ENCODE assay signal across 8 mouse cellular contexts in the genomic region with DNA sequence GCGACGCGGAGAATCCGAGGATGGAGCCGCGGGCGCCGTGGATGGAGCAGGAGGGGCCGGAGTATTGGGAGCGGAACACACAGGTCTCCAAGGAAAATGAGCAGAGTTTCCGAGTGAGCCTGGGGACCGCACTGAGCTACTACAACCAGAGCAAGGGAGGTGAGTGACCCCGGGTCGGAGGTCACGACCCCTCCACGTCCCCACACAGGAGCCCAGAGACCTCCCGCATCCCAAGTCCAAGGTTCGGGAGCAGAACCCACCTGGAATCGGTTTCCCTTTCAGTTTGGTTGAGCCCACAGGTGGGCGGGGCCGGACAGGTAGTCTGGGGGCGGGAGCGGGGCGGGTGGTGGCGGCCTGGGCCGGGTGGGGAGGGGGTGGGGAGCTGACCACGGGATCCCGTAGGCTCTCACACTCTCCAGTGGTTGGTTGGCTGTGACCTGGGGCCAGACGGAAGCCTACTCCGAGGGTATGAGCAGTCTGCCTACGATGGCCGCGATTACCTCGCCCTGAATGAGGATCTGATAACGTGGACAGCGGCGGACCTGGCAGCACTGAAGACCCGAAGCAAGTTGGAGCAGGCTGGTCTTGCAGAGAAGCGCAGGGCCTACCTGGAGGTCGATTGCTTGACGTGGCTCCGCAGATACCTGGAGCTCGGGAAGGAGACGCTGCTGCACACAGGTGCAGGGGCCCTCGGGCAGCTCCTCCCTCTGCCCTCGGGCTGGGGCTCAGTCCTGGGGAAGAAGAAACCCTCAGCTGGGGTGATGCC. TPM values are rescaled to one million over a fixed set of nuclear protein-coding genes. Genes with fewer than 3 reads are reported as not detected.
DNase-seq lines count a peak whose midpoint lies in the region; ATAC-seq lines count a peak whose summit lies in the region.

No protein-coding gene starts in this region.

- H3K9me3 ChIP-seq in heart, embryonic 10.5 days = no peaks in the 10 kb centered on the region
- H3K9me3 ChIP-seq in intestine, embryonic 15.5 days = no peaks in the 10 kb centered on the region
- H3K9me3 ChIP-seq in liver, embryonic 16.5 days (replicated peaks; ENCODE audit: control insufficient read depth, low read length) = no peaks in the 10 kb centered on the region
- no peaks in the 10 kb centered on the region for H3K9me3 ChIP-seq in neural tube, embryonic 14.5 days (ENCODE audit: control insufficient read depth, low read length)

- no peaks in the 10 kb centered on the region for H3K36me3 ChIP-seq in heart, embryonic 10.5 days
- H3K36me3 ChIP-seq in intestine, embryonic 15.5 days = no peaks in the 10 kb centered on the region
- H3K36me3 ChIP-seq in liver, embryonic 16.5 days (ENCODE audit: control insufficient read depth, insufficient read depth) = no peaks in the 10 kb centered on the region
- H3K36me3 ChIP-seq in neural tube, embryonic 14.5 days (ENCODE audit: control insufficient read depth, insufficient read depth, low read length) = no peaks in the 10 kb centered on the region

- no peak for DNase-seq in heart, embryonic 10.5 days (ENCODE audit: low spot score)
- no peak for DNase-seq in heart, postnatal 4 days
- DNase-seq in embryo, embryonic 9.5 days (ENCODE audit: extremely low spot score) = peak; percentile 25
- DNase-seq in gastrocnemius, adult 8-10 months (ENCODE audit: low spot score in 2 of 2) = no peak
- DNase-seq in ovary, postnatal 10 days (ENCODE audit: low spot score) = no peak

- peak overlapping the region; percentile 49 for H3K27ac ChIP-seq in heart, embryonic 10.5 days
- H3K27ac ChIP-seq in intestine, embryonic 15.5 days = no peak overlapping the region
- no peak overlapping the region for H3K27ac ChIP-seq in liver, embryonic 16.5 days (ENCODE audit: low read length)
- H3K27ac ChIP-seq in neural tube, embryonic 14.5 days (ENCODE audit: low read depth, low read length) = no peak overlapping the region

- H3K4me3 ChIP-seq in heart, embryonic 10.5 days = peak overlapping the region; percentile 60
- H3K4me3 ChIP-seq in intestine, embryonic 15.5 days (replicated peaks) = peak overlapping the region; percentile 48
- peak overlapping the region; percentile 53 for H3K4me3 ChIP-seq in liver, embryonic 16.5 days (ENCODE audit: low read depth, low read length)
- peak overlapping the region; percentile 35 for H3K4me3 ChIP-seq in neural tube, embryonic 14.5 days (ENCODE audit: low read depth, low read length)

- H3K9ac ChIP-seq in intestine, embryonic 15.5 days = peak overlapping the region; percentile 46
- H3K9ac ChIP-seq in liver, embryonic 16.5 days (ENCODE audit: low read depth, low read length) = no peak overlapping the region
- H3K9ac ChIP-seq in neural tube, embryonic 14.5 days (replicated peaks; ENCODE audit: low read depth, low read length) = peak overlapping the region; percentile 28; the same call in 1 of the 2 replicates

- ATAC-seq in intestine, embryonic 15.5 days = peak; percentile 77
- ATAC-seq in liver, embryonic 16.5 days (ENCODE audit: low read depth) = peak; percentile 63
- ATAC-seq in neural tube, embryonic 14.5 days (ENCODE audit: low read depth) = peak; percentile 6; the same call in 1 of the 2 replicates

- WGBS in heart, embryonic 10.5 days = 3% methylated on average over 46 of the region's 46 CpGs
- 2% methylated on average over 46 of the region's 46 CpGs for WGBS in intestine, embryonic 15.5 days
- 2% methylated on average over 46 of the region's 46 CpGs for WGBS in liver, embryonic 16.5 days (ENCODE audit: insufficient replicate concordance)
- 3% methylated on average over 45 of the region's 46 CpGs for WGBS in neural tube, embryonic 14.5 days

- peaks cover 52% of the 10 kb centered on the region for H3K27me3 ChIP-seq in heart, embryonic 10.5 days (ENCODE audit: insufficient read depth, poor library complexity, severe bottlenecking)
- H3K27me3 ChIP-seq in intestine, embryonic 15.5 days (replicated peaks) = peaks cover 21% of the 10 kb centered on the region
- peaks cover 27% of the 10 kb centered on the region for H3K27me3 ChIP-seq in liver, embryonic 16.5 days (ENCODE audit: control insufficient read depth, insufficient read depth, low read depth, low read length)
- peaks cover 16% of the 10 kb centered on the region for H3K27me3 ChIP-seq in neural tube, embryonic 14.5 days (ENCODE audit: control insufficient read depth, insufficient read depth, low read length)

- peak overlapping the region; percentile 83 for H3K4me2 ChIP-seq in intestine, embryonic 15.5 days (replicated peaks)
- peak overlapping the region; percentile 57 for H3K4me2 ChIP-seq in liver, embryonic 16.5 days (ENCODE audit: low read depth, low read length)
- H3K4me2 ChIP-seq in neural tube, embryonic 14.5 days (ENCODE audit: low read depth, low read length) = peak overlapping the region; percentile 70

- peaks cover 14% of the 10 kb centered on the region for H3K4me1 ChIP-seq in heart, embryonic 10.5 days
- peaks cover 8% of the 10 kb centered on the region for H3K4me1 ChIP-seq in intestine, embryonic 15.5 days (replicated peaks)
- no peaks in the 10 kb centered on the region; the same call in 1 of the 2 replicates for H3K4me1 ChIP-seq in liver, embryonic 16.5 days (ENCODE audit: control insufficient read depth, low read depth, low read length)
- peaks cover 7% of the 10 kb centered on the region; the same call in 1 of the 2 replicates for H3K4me1 ChIP-seq in neural tube, embryonic 14.5 days (ENCODE audit: control insufficient read depth, insufficient read depth, low read length)

RNA-seq across cellular contexts. Expression of a gene that starts 0.9 kb away (rescaled TPM):
- polyA plus RNA-seq in heart, embryonic 10.5 days (2016; fragmentation: Nextera tagmentation; extraction: Ambion mirVana) = 11.2 and 15.9 TPM in 2 replicates
- under 1 TPM; 0.64 to 0.77 TPM for total RNA-seq in heart, postnatal 4 days (2021)
- 84.5 and 93.5 TPM in 2 replicates for polyA plus RNA-seq in intestine, embryonic 15.5 days (2015; fragmentation: Nextera tagmentation; extraction: Ambion mirVana)
- 1.3 and 2.6 TPM in 2 replicates for polyA plus RNA-seq in liver, embryonic 16.5 days (2015; fragmentation: Nextera tagmentation; extraction: Ambion mirVana)
- polyA plus RNA-seq in neural tube, embryonic 14.5 days (2014; fragmentation: Nextera tagmentation; extraction: Ambion mirVana) = 1.4 and 2.9 TPM in 2 replicates
- under 1 TPM; 0.38 to 0.90 (median 0.45) TPM for total RNA-seq in gastrocnemius, adult 8-10 months (2022)

RNA-seq across cellular contexts. Expression of a gene that starts 22.7 kb away (rescaled TPM):
- polyA plus RNA-seq in heart, embryonic 10.5 days (2016; fragmentation: Nextera tagmentation; extraction: Ambion mirVana) = 0.80 and 1.2 TPM in 2 replicates
- total RNA-seq in heart, postnatal 4 days (2021) = under 1 TPM; 0.43 to 0.55 TPM
- 4.9 and 6.2 TPM in 2 replicates for polyA plus RNA-seq in intestine, embryonic 15.5 days (2015; fragmentation: Nextera tagmentation; extraction: Ambion mirVana)
- polyA plus RNA-seq in liver, embryonic 16.5 days (2015; fragmentation: Nextera tagmentation; extraction: Ambion mirVana) = 0.56 and 0.77 TPM in 2 replicates
- 0.48 TPM in 1 of 2 replicates, not detected in the other for polyA plus RNA-seq in neural tube, embryonic 14.5 days (2014; fragmentation: Nextera tagmentation; extraction: Ambion mirVana)
- total RNA-seq in gastrocnemius, adult 8-10 months (2022) = under 1 TPM in 3 of 4 experiments, not detected in 1; 0.17 to 0.65 (median 0.21) TPM

RNA-seq across cellular contexts. Expression of a gene that starts 36.5 kb away (rescaled TPM):
- 1.8 and 2.1 TPM in 2 replicates for polyA plus RNA-seq in heart, embryonic 10.5 days (2016; fragmentation: Nextera tagmentation; extraction: Ambion mirVana)
- total RNA-seq in heart, postnatal 4 days (2021) = 1 to 10 TPM; 8.0 TPM
- polyA plus RNA-seq in intestine, embryonic 15.5 days (2015; fragmentation: Nextera tagmentation; extraction: Ambion mirVana) = 5.5 and 6.4 TPM in 2 replicates
- polyA plus RNA-seq in liver, embryonic 16.5 days (2015; fragmentation: Nextera tagmentation; extraction: Ambion mirVana) = 2.1 and 2.5 TPM in 2 replicates
- 0.55 and 0.90 TPM in 2 replicates for polyA plus RNA-seq in neural tube, embryonic 14.5 days (2014; fragmentation: Nextera tagmentation; extraction: Ambion mirVana)
- total RNA-seq in gastrocnemius, adult 8-10 months (2022) = 1 to 10 TPM; 3.2 to 5.2 (median 4.0) TPM

Comparison
In these comparisons a context has a peak if more than half of its experiments do, and no peak if none do; other contexts are left out.
1. ATAC-seq: peak in every context shown above with its lines; median percentile 77 in intestine, embryonic 15.5 days; 63 in liver, embryonic 16.5 days; 6 in neural tube, embryonic 14.5 days.